Mouse (Mus musculus) myocyte (in vitro differentiated cells): ENCODE measurements at regions not wholly inside any gene's neighbourhood (a gene's known extent, or its start where the extent isn't known, plus 50 kb on each side); places are given as distances from the start of the nearest gene placed in this dataset.

Source experiments
- H3K27me3 ChIP-seq: one replicate; pipeline ENCODE4 v1.6.1; 2011; ENCODE audit not compliant: control insufficient read depth, insufficient read depth, insufficient read length
- H3K36me3 ChIP-seq: one replicate; pipeline ENCODE4 v1.6.1; 2011; ENCODE audit not compliant: control insufficient read depth, insufficient read depth
- H3K4me2 ChIP-seq: one replicate; pipeline ENCODE4 v1.6.1; 2011; ENCODE audit warnings: low read depth, control low read depth
- H3K4me3 ChIP-seq: one replicate; pipeline ENCODE4 v1.5.1; 2011; ENCODE audit warnings: mild to moderate bottlenecking, control low read depth, moderate library complexity
- H3K79me2 ChIP-seq: one replicate; pipeline ENCODE4 v1.6.1; 2011; ENCODE audit not compliant: control insufficient read depth, insufficient read depth
- H3ac ChIP-seq: one replicate; pipeline ENCODE4 v1.6.1; 2011; ENCODE audit not compliant: control insufficient read depth, insufficient read length
- CEBPB ChIP-seq: IDR thresholded peaks from 2 replicates; pipeline ENCODE4 v1.6.1; 2011; ENCODE audit warnings: mild to moderate bottlenecking, moderate library complexity; ENCODE audit not compliant: poor library complexity, insufficient read depth, severe bottlenecking
- E2F4 ChIP-seq: IDR thresholded peaks from one replicate; pipeline ENCODE4 v1.6.1; 2011; ENCODE audit warnings: mild to moderate bottlenecking, control low read depth, moderate library complexity; ENCODE audit not compliant: insufficient read depth
- MAX ChIP-seq: IDR thresholded peaks from one replicate; pipeline ENCODE4 v1.6.1; 2011; ENCODE audit warnings: low read depth, mild to moderate bottlenecking, control low read depth
- MYOD1 ChIP-seq, 3 experiments: IDR thresholded peaks; one replicate each; pipeline ENCODE4 v1.6.1; 2011; ENCODE audit warnings: control low read depth in 2 of 3, low read depth in 2 of 3, mild to moderate bottlenecking in 2 of 3, moderate library complexity in 1 of 3; ENCODE audit not compliant: insufficient read length in 2 of 3, control insufficient read depth in 1 of 3
- MYOG ChIP-seq, 3 experiments: IDR thresholded peaks; one replicate each; pipeline ENCODE4 v1.6.1; 2011; ENCODE audit warnings: control low read depth in 2 of 3, low read depth in 2 of 3, mild to moderate bottlenecking in 2 of 3; ENCODE audit not compliant: insufficient read length in 2 of 3, control insufficient read depth in 1 of 3, insufficient read depth in 1 of 3
- POLR2A ChIP-seq: IDR thresholded peaks from one replicate; pipeline ENCODE4 v1.6.1; 2011; ENCODE audit warnings: low read depth, mild to moderate bottlenecking, control low read depth, moderate library complexity; ENCODE audit not compliant: insufficient read length
- POLR2AphosphoS2 ChIP-seq: IDR thresholded peaks from one replicate; pipeline ENCODE4 v1.6.1; 2011; ENCODE audit warnings: low read depth, control low read depth; ENCODE audit not compliant: insufficient read length
- REST ChIP-seq: IDR thresholded peaks from one replicate; pipeline ENCODE4 v1.6.1; 2011; ENCODE audit warnings: mild to moderate bottlenecking, control low read depth, moderate library complexity; ENCODE audit not compliant: insufficient read depth, insufficient read length
- SRF ChIP-seq: IDR thresholded peaks from one replicate; pipeline ENCODE4 v1.6.1; 2011; ENCODE audit warnings: low read depth; ENCODE audit not compliant: control insufficient read depth, insufficient read length
- TCF12 ChIP-seq: IDR thresholded peaks from one replicate; pipeline ENCODE4 v1.6.1; 2011; ENCODE audit warnings: mild to moderate bottlenecking, control low read depth; ENCODE audit not compliant: poor library complexity, insufficient read depth, severe bottlenecking
- TCF3 ChIP-seq: IDR thresholded peaks from one replicate; pipeline ENCODE4 v1.6.1; 2011; ENCODE audit warnings: low read depth, control low read depth; ENCODE audit not compliant: insufficient read length
- USF1 ChIP-seq: IDR thresholded peaks from one replicate; pipeline ENCODE4 v1.6.1; 2011; ENCODE audit warnings: low read depth, mild to moderate bottlenecking, control low read depth, moderate library complexity

DNA sequence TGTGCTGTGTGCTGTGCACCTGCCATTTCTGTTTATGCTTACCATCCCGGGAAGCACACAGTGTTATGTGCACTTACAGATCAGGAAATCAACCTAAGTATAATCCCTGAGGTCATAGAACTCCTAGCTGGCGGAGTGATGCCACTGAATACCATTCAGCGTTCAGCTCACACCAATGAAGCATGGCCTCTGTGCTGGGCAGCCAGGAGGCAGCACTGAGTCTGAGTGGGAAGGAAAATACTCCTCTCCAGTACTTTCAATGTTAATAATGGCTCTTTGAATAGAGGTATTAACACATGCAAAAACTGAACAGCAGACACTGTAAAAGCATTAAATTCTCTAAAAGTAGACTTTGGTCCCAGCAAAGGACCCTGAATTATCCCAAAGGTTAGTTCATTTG is 85.7 kb upstream of the 4933402D24Rik start:
- H3ac ChIP-seq: no peak overlapping the region
- no peak for TF ChIP-seq E2F4
- TF ChIP-seq REST: no peak
- no peak for TF ChIP-seq TCF12
- no peak for TF ChIP-seq MYOD1 (IDR thresholded peaks at IDR 0.05; ENCODE audit: control insufficient read depth in 1 of 3, insufficient read length in 2 of 3, low read depth in 2 of 3)
- no peak for TF ChIP-seq SRF
- no peak for TF ChIP-seq MYOG (IDR thresholded peaks at IDR 0.05; ENCODE audit: control insufficient read depth in 1 of 3, insufficient read depth in 1 of 3, insufficient read length in 2 of 3, low read depth in 2 of 3)
- TF ChIP-seq CEBPB: no peak
- no peak for TF ChIP-seq MAX
- no peaks in the 10 kb centered on the region for H3K36me3 ChIP-seq
- H3K4me3 ChIP-seq: no peak overlapping the region
- H3K4me2 ChIP-seq: no peak overlapping the region
- no peaks in the 10 kb centered on the region for H3K79me2 ChIP-seq
- H3K27me3 ChIP-seq: no peaks in the 10 kb centered on the region

DNA sequence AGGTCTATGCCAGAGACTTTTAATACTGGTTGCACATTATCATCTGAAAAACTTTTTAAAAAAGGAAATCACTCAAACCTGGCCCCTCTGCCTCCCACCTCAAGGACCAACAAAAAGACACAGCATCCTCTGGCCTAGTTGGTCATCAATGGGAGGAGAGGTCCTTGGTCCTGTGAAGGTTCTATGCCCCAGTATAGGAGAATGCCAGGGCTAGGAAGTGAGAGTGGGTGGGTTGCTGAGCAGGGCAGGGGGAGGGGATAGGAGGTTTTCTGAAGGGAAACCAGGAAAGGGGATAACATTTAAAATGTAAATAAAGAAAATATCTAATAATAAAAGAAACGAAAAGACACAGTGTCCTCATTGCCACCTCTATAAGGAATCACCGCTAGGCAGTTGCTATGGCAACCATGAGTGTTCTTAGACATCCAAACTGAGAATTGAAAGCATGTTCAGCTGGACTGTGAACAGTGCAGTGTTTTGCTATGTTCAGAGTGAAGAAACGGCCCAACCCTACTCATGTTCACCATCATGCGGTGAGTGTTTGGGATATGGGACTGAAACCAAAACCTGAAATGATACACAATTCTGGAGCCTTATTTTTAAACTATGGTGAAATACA is 82.5 kb upstream of the 4933402D24Rik start:
- H3K79me2 ChIP-seq: no peaks in the 10 kb centered on the region
- no peaks in the 10 kb centered on the region for H3K27me3 ChIP-seq
- H3ac ChIP-seq: no peak overlapping the region
- no peak overlapping the region for H3K4me2 ChIP-seq
- H3K4me3 ChIP-seq: no peak overlapping the region
- H3K36me3 ChIP-seq: no peaks in the 10 kb centered on the region
- TF ChIP-seq USF1 (no peak), TCF3 (no peak), TCF12 (no peak), MYOD1 (IDR thresholded peaks at IDR 0.05; ENCODE audit: control insufficient read depth in 1 of 3, insufficient read length in 2 of 3, low read depth in 2 of 3) (no peak), SRF (no peak), MAX (no peak), REST (no peak), MYOG (IDR thresholded peaks at IDR 0.05; ENCODE audit: control insufficient read depth in 1 of 3, insufficient read depth in 1 of 3, insufficient read length in 2 of 3, low read depth in 2 of 3) (no peak), CEBPB (no peak), E2F4 (no peak), POLR2A (no peak)

DNA sequence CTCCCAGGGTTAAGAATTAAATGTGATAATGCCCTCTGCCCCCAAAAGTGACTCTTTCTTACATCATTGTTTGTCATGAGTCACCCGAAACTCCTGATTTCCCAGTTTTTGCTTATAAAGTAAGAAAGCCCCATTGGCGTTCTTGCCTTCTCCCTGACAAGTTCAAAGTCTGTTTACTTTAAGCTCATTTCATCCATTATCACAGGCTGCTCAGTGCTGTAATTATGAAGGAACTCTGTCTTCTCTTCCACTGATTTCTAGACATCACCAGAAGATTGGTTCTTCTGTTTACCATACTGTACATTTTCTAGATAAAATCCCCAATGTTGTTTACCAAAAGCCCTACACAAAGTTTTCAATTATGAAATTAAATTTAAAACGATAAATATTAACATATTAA is 81.2 kb upstream of the 4933402D24Rik start:
- H3K4me3 ChIP-seq: no peak overlapping the region
- H3K4me2 ChIP-seq: no peak overlapping the region
- H3K79me2 ChIP-seq: no peaks in the 10 kb centered on the region
- no peaks in the 10 kb centered on the region for H3K36me3 ChIP-seq
- no peak overlapping the region for H3ac ChIP-seq
- no peaks in the 10 kb centered on the region for H3K27me3 ChIP-seq
- TF ChIP-seq MYOD1 (IDR thresholded peaks at IDR 0.05; ENCODE audit: control insufficient read depth in 1 of 3, insufficient read length in 2 of 3, low read depth in 2 of 3) (no peak), E2F4 (no peak), TCF3 (no peak), USF1 (no peak), TCF12 (no peak), MYOG (IDR thresholded peaks at IDR 0.05; ENCODE audit: control insufficient read depth in 1 of 3, insufficient read depth in 1 of 3, insufficient read length in 2 of 3, low read depth in 2 of 3) (no peak), MAX (no peak), POLR2A (no peak), REST (no peak), CEBPB (no peak), SRF (no peak), POLR2AphosphoS2 (no peak)

DNA sequence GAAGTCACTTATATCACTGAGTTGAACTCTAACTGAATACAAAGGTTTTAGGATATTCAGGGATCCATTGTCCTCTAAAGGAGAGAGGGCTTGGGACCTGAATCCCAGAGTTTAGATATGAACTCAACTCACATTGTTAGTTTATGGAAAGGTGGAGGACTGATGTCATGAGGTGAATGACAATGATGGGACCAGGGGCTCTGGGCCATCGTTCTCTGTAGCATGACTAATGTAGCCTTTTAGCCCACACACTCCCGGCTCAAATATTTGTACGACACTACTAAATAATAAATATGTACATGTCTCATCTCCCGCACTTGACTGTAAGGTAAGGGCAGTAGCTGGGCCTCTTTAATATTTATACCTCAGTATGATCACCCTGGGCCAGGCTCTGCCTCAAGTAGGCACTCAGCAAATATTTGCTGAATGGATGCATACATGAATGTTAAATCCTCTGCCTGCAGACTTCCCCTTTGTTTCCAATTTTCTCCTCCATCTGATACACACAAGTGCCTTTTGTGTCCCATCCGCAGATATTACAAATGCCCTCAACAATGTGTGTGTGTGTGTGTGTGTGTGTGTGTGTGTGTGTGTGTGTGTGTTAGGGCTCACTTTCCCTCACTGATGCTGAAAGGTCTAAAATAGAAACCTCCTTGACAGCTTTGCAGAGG is 59.2 kb upstream of the 4933402D24Rik start:
- H3K27me3 ChIP-seq: no peaks in the 10 kb centered on the region
- no peaks in the 10 kb centered on the region for H3K36me3 ChIP-seq
- no peak overlapping the region for H3K4me2 ChIP-seq
- no peaks in the 10 kb centered on the region for H3K79me2 ChIP-seq
- TF ChIP-seq TCF12: no peak
- H3ac ChIP-seq: no peak overlapping the region
- no peak overlapping the region for H3K4me3 ChIP-seq

DNA sequence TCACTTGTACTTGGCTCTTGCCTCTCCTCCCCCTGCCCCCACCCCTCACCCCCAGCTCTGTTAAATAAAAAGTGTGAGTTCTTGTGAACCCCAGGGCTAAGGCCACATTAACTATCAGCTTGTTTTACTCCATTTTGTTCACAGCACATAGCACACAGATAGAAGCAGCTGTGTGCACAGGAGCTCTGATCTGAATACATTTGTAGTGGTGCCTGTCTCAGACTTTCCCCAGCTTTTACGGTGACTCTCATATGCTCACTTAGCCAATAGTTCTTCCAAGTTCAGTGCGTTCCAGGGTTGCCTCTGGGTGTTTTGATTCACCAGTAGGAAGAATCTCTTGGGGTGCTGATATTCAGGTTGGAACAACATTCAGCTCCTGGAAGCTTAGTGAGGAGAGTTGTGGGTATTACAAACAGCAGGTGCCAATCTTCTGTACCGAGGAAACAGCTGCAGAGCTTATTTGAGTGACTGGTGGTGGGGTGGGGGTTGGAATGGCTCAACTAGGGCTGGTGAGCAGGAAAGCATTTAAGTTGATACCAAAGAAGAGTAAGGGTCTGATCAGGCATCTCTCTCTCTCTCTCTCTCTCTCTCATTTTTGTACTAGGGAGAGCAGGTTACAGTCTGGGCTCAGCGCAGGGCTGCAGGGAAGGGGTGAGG is 51.7 kb upstream of the 4933402D24Rik start:
- peak in 1 of 3 experiments; percentile 55 for TF ChIP-seq MYOG (IDR thresholded peaks at IDR 0.05; ENCODE audit: control insufficient read depth in 1 of 3, insufficient read depth in 1 of 3, insufficient read length in 2 of 3, low read depth in 2 of 3)
- TF ChIP-seq REST: no peak
- peak in 1 of 3 experiments; percentile 64 for TF ChIP-seq MYOD1 (IDR thresholded peaks at IDR 0.05; ENCODE audit: control insufficient read depth in 1 of 3, insufficient read length in 2 of 3, low read depth in 2 of 3)
- no peak overlapping the region for H3ac ChIP-seq
- H3K79me2 ChIP-seq: no peaks in the 10 kb centered on the region
- no peaks in the 10 kb centered on the region for H3K27me3 ChIP-seq
- no peak overlapping the region for H3K4me2 ChIP-seq
- H3K36me3 ChIP-seq: no peaks in the 10 kb centered on the region
- H3K4me3 ChIP-seq: no peak overlapping the region
